Mouse (Mus musculus) myocyte (in vitro differentiated cells): ENCODE data around the gene N4bp2.

ENCODE experiments used
- CEBPB ChIP-seq: IDR thresholded peaks from 2 replicates; pipeline ENCODE4 v1.6.1; 2011; ENCODE audit warnings: mild to moderate bottlenecking, moderate library complexity; ENCODE audit not compliant: poor library complexity, insufficient read depth, severe bottlenecking
- E2F4 ChIP-seq: IDR thresholded peaks from one replicate; pipeline ENCODE4 v1.6.1; 2011; ENCODE audit warnings: mild to moderate bottlenecking, control low read depth, moderate library complexity; ENCODE audit not compliant: insufficient read depth
- MAX ChIP-seq: IDR thresholded peaks from one replicate; pipeline ENCODE4 v1.6.1; 2011; ENCODE audit warnings: low read depth, mild to moderate bottlenecking, control low read depth
- MYOD1 ChIP-seq, 3 experiments: IDR thresholded peaks; one replicate each; pipeline ENCODE4 v1.6.1; 2011; ENCODE audit warnings: control low read depth in 2 of 3, low read depth in 2 of 3, mild to moderate bottlenecking in 2 of 3, moderate library complexity in 1 of 3; ENCODE audit not compliant: insufficient read length in 2 of 3, control insufficient read depth in 1 of 3
- POLR2A ChIP-seq: IDR thresholded peaks from one replicate; pipeline ENCODE4 v1.6.1; 2011; ENCODE audit warnings: low read depth, mild to moderate bottlenecking, control low read depth, moderate library complexity; ENCODE audit not compliant: insufficient read length
- POLR2AphosphoS2 ChIP-seq: IDR thresholded peaks from one replicate; pipeline ENCODE4 v1.6.1; 2011; ENCODE audit warnings: low read depth, control low read depth; ENCODE audit not compliant: insufficient read length
- REST ChIP-seq: IDR thresholded peaks from one replicate; pipeline ENCODE4 v1.6.1; 2011; ENCODE audit warnings: mild to moderate bottlenecking, control low read depth, moderate library complexity; ENCODE audit not compliant: insufficient read depth, insufficient read length

- TF ChIP-seq E2F4 (no peak), POLR2A (no peak), MAX (no peak), POLR2AphosphoS2 (no peak), REST (no peak), CEBPB (no peak), MYOD1 (IDR thresholded peaks at IDR 0.05; ENCODE audit: control insufficient read depth in 1 of 3, insufficient read length in 2 of 3, low read depth in 2 of 3) (no peak)
Measured at GRCm38 (mm10) chr5:65860281-65861000, 97.1 kb downstream of the N4bp2 start.
